ENCODE assay signal across 18 mouse cellular contexts in the genomic region with DNA sequence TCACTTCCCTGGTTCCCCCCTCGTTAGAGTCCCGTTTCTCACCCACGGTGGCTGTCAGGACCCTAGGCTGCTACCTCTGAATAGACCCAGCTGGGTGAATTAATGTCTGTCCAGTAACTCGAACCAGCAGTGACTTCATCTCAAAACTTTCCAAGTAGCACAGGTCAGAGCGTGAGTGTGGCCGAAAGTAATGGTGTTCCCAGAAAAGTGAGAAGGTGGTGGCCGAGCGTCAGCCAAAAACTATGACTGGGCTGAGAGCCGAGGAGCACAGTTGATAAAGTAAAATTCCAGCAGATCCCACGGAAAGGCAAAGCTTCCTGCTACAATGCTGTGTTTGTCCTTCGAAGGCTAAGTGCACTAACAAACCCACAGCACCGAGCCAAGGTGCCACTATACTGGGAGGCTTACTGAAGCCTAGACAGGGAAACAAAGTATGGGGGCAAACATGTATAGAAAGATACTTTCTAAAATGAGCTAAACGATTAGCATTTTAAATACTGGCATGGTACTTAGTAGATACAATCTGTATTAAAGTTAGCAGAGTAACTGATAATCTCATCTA.
DNase-seq lines count a peak whose midpoint lies in the region; ATAC-seq lines count a peak whose summit lies in the region.
"Had no signal": no experiment of that assay in that cellular context is flagged by ENCODE, and none has a peak within 500 bp of the region (broad histone marks: within the 10 kb centered on the region; RNA-seq: fewer than 3 reads in every experiment).

No protein-coding gene starts in this region.

- ATAC-seq in kidney, embryonic 14.5 days (ENCODE audit: low FRiP score, low TSS enrichment): peak; percentile 43; the same call in 1 of the 2 replicates
- no peak for ATAC-seq in embryonic facial prominence, embryonic 14.5 days (ENCODE audit: low read depth)
- ATAC-seq in heart, embryonic 15.5 days (replicated peaks; ENCODE audit: insufficient number of reproducible peaks, insufficient read depth, low FRiP score, low read depth): peak; percentile 62; the same call in 1 of the 2 replicates
- no peak for ATAC-seq in limb, embryonic 12.5 days (ENCODE audit: insufficient number of reproducible peaks, insufficient read depth, low FRiP score, low TSS enrichment, low read depth)
- no peak for ATAC-seq in midbrain, embryonic 13.5 days
- ATAC-seq: forebrain, embryonic 15.5 days had no signal

- 24% methylated on average over 13 of the region's 13 CpGs for WGBS in kidney, embryonic 14.5 days
- 44% methylated on average over 13 of the region's 13 CpGs for WGBS in embryonic facial prominence, embryonic 14.5 days
- WGBS in heart, embryonic 15.5 days: 32% methylated on average over 13 of the region's 13 CpGs
- 34% methylated on average over 13 of the region's 13 CpGs for WGBS in limb, embryonic 12.5 days
- 73% methylated on average over 13 of the region's 13 CpGs for WGBS in midbrain, embryonic 13.5 days

- H3K4me2 ChIP-seq in kidney, embryonic 14.5 days (replicated peaks; ENCODE audit: low read depth, low read length): no peak overlapping the region
- H3K4me2 ChIP-seq in embryonic facial prominence, embryonic 14.5 days (ENCODE audit: low read depth, low read length): no peak overlapping the region
- H3K4me2 ChIP-seq in heart, embryonic 15.5 days: no peak overlapping the region
- H3K4me2 ChIP-seq in limb, embryonic 12.5 days: 0 out of 2 replicates have a peak overlapping the region, but pooled peaks have one; percentile 1
- no peak overlapping the region for H3K4me2 ChIP-seq in midbrain, embryonic 13.5 days (replicated peaks)
- H3K4me2 ChIP-seq: forebrain, embryonic 15.5 days; hindbrain, embryonic 14.5 days; lung, embryonic 15.5 days had no signal

- DNase-seq in kidney, adult 9 months: no peak
- peak; percentile 30 for DNase-seq in embryonic facial prominence, embryonic 14.5 days (ENCODE audit: low spot score)
- no peak for DNase-seq in cerebellum, adult 18-20 months
- DNase-seq: adrenal gland, postnatal 25 days; cerebellum, postnatal 36 days; kidney, adult 2 months; layer of hippocampus, adult 9-11 months; liver; spleen, adult 18-20 months had no signal

- no peaks in the 10 kb centered on the region for H3K27me3 ChIP-seq in kidney, embryonic 14.5 days (ENCODE audit: control insufficient read depth, insufficient read depth, low read length)
- no peaks in the 10 kb centered on the region for H3K27me3 ChIP-seq in embryonic facial prominence, embryonic 14.5 days (replicated peaks; ENCODE audit: control insufficient read depth, insufficient read depth, low read length)
- H3K27me3 ChIP-seq in heart, embryonic 15.5 days: peaks cover 23% of the 10 kb centered on the region; the same call in 1 of the 2 replicates
- peaks cover 3% of the 10 kb centered on the region; the same call in 1 of the 2 replicates for H3K27me3 ChIP-seq in limb, embryonic 12.5 days
- peaks cover 59% of the 10 kb centered on the region for H3K27me3 ChIP-seq in midbrain, embryonic 13.5 days

- no peak overlapping the region for H3K27ac ChIP-seq in kidney, embryonic 14.5 days (ENCODE audit: low read depth, low read length)
- H3K27ac ChIP-seq in embryonic facial prominence, embryonic 14.5 days (replicated peaks; ENCODE audit: low read depth, low read length): no peak overlapping the region
- H3K27ac ChIP-seq in heart, embryonic 15.5 days: peak overlapping the region; percentile 12
- peak overlapping the region; percentile 79 for H3K27ac ChIP-seq in limb, embryonic 12.5 days
- no peak overlapping the region for H3K27ac ChIP-seq in midbrain, embryonic 13.5 days
- H3K27ac ChIP-seq: forebrain, embryonic 15.5 days; hindbrain, embryonic 14.5 days; lung, embryonic 15.5 days; stomach, postnatal 0 days had no signal

- H3K9me3 ChIP-seq in kidney, embryonic 14.5 days (ENCODE audit: control insufficient read depth, low read length): no peaks in the 10 kb centered on the region
- no peaks in the 10 kb centered on the region for H3K9me3 ChIP-seq in embryonic facial prominence, embryonic 14.5 days (ENCODE audit: control insufficient read depth, low read length)
- H3K9me3 ChIP-seq in heart, embryonic 15.5 days (replicated peaks): no peaks in the 10 kb centered on the region
- H3K9me3 ChIP-seq in limb, embryonic 12.5 days: no peaks in the 10 kb centered on the region
- no peaks in the 10 kb centered on the region for H3K9me3 ChIP-seq in midbrain, embryonic 13.5 days
- H3K9me3 ChIP-seq: forebrain, embryonic 15.5 days; lung, embryonic 15.5 days had no signal

- no peak overlapping the region for H3K9ac ChIP-seq in kidney, embryonic 14.5 days (ENCODE audit: low read depth, low read length)
- H3K9ac ChIP-seq in embryonic facial prominence, embryonic 14.5 days (ENCODE audit: low read depth, low read length): no peak overlapping the region
- no peak overlapping the region for H3K9ac ChIP-seq in heart, embryonic 15.5 days
- H3K9ac ChIP-seq in limb, embryonic 12.5 days (replicated peaks): no peak overlapping the region
- no peak overlapping the region for H3K9ac ChIP-seq in midbrain, embryonic 13.5 days (replicated peaks)
- H3K9ac ChIP-seq: forebrain, embryonic 15.5 days; hindbrain, embryonic 14.5 days; lung, embryonic 15.5 days had no signal

- H3K36me3 ChIP-seq in kidney, embryonic 14.5 days (ENCODE audit: control insufficient read depth, insufficient read depth, low read length): no peaks in the 10 kb centered on the region
- no peaks in the 10 kb centered on the region for H3K36me3 ChIP-seq in embryonic facial prominence, embryonic 14.5 days (ENCODE audit: control insufficient read depth, insufficient read depth, low read length)
- H3K36me3 ChIP-seq in heart, embryonic 15.5 days: no peaks in the 10 kb centered on the region
- H3K36me3 ChIP-seq in limb, embryonic 12.5 days: no peaks in the 10 kb centered on the region
- H3K36me3 ChIP-seq in midbrain, embryonic 13.5 days: no peaks in the 10 kb centered on the region
- H3K36me3 ChIP-seq: forebrain, embryonic 15.5 days; G1E; lung, embryonic 15.5 days had no signal

- H3K4me1 ChIP-seq in kidney, embryonic 14.5 days (ENCODE audit: control insufficient read depth, insufficient read depth, low read length): peaks cover 21% of the 10 kb centered on the region
- peaks cover 19% of the 10 kb centered on the region for H3K4me1 ChIP-seq in embryonic facial prominence, embryonic 14.5 days (ENCODE audit: control insufficient read depth, insufficient read depth, low read length)
- peaks cover 9% of the 10 kb centered on the region; the same call in 1 of the 2 replicates for H3K4me1 ChIP-seq in heart, embryonic 15.5 days (replicated peaks)
- H3K4me1 ChIP-seq in limb, embryonic 12.5 days (replicated peaks): peaks cover 61% of the 10 kb centered on the region
- H3K4me1 ChIP-seq in midbrain, embryonic 13.5 days (replicated peaks): peaks cover 12% of the 10 kb centered on the region

- H3K4me3 ChIP-seq in kidney, embryonic 14.5 days (ENCODE audit: low read length): no peak overlapping the region
- no peak overlapping the region for H3K4me3 ChIP-seq in embryonic facial prominence, embryonic 14.5 days (ENCODE audit: low read depth, low read length)
- H3K4me3 ChIP-seq in heart, embryonic 15.5 days: no peak overlapping the region
- H3K4me3 ChIP-seq in limb, embryonic 12.5 days (replicated peaks): no peak overlapping the region
- no peak overlapping the region for H3K4me3 ChIP-seq in midbrain, embryonic 13.5 days (replicated peaks)
- H3K4me3 ChIP-seq: forebrain, embryonic 15.5 days; lung, embryonic 15.5 days had no signal

Comparison
In these comparisons a context has a peak if more than half of its experiments do, and no peak if none do; other contexts are left out.
1. ATAC-seq: peak in kidney, embryonic 14.5 days (single experiment) and heart, embryonic 15.5 days (single experiment); none in embryonic facial prominence, embryonic 14.5 days (single experiment), limb, embryonic 12.5 days (single experiment) and midbrain, embryonic 13.5 days (single experiment).
2. H3K27ac ChIP-seq: peak in heart, embryonic 15.5 days (single experiment) and limb, embryonic 12.5 days (single experiment); none in kidney, embryonic 14.5 days (single experiment), embryonic facial prominence, embryonic 14.5 days (single experiment) and midbrain, embryonic 13.5 days (single experiment).